Mouse (Mus musculus) testis, adult 2 months (tissue): ENCODE data around the gene Celsr2.

Experiments
- CTCF ChIP-seq: fragments of 200-500 bp; IDR thresholded peaks from 2 replicates; pipeline ENCODE4 v1.5.1; 2012; ENCODE audit warnings: low read depth, mild to moderate bottlenecking, inconsistent platforms, low read length, moderate library complexity; ENCODE audit not compliant: control insufficient read depth, insufficient read depth, insufficient replicate concordance
- POLR2A ChIP-seq: fragments of 200-500 bp; IDR thresholded peaks from 2 replicates; pipeline ENCODE4 v1.6.1; 2012; ENCODE audit warnings: low read depth, mild to moderate bottlenecking, inconsistent platforms, low read length, moderate library complexity; ENCODE audit not compliant: control insufficient read depth

- TF ChIP-seq POLR2A (no peak), CTCF (no peak)
Measured at GRCm38 (mm10) chr3:108402528-108402920, 12.8 kb downstream of the Celsr2 start.
